Mouse (Mus musculus): ENCODE results near the gene Spaca4.

- no peak for TF ChIP-seq CTCF (IDR thresholded peaks at IDR 0.05)
- 0 out of 2 replicates have a peak, but pooled peaks have one; percentile 14 for TF ChIP-seq EP300 (IDR thresholded peaks at IDR 0.05)
Measured at GRCm38 (mm10) chr7:45686841-45687240, 38.8 kb downstream of the Spaca4 start.

All from lung, postnatal 0 days (tissue).